In genomic region chr6:119480706-119481331, GRCm38 (mm10) we compare ENCODE assay signal across 8 mouse cellular contexts. TPM values are rescaled to one million over a fixed set of nuclear protein-coding genes. Genes with fewer than 3 reads are reported as not detected.
DNase-seq lines count a peak whose midpoint lies in the region; ATAC-seq lines count a peak whose summit lies in the region.

No protein-coding gene starts in this region.

- peak; percentile 22 for DNase-seq in urinary bladder, postnatal 14 days (ENCODE audit: low spot score)
- no peak for DNase-seq in urinary bladder, adult 18-20 months (ENCODE audit: low spot score in 2 of 2)
- DNase-seq in cerebellum, postnatal 10 days: peak; percentile 66 to 67
- no peak for DNase-seq in heart, embryonic 10.5 days (ENCODE audit: low spot score)
- DNase-seq in kidney, postnatal 25 days: peak; percentile 35 to 65
- DNase-seq in spleen, postnatal 10 days (ENCODE audit: low spot score in 2 of 2): peak; percentile 40 to 54
- DNase-seq in ovary, postnatal 10 days (ENCODE audit: low spot score): no peak

- ATAC-seq in megakaryocyte, adult 5-6 weeks (ENCODE audit: poor library complexity, severe bottlenecking): peak; percentile 20

- H3K27ac ChIP-seq in heart, embryonic 10.5 days: peak overlapping the region; percentile 100

- no peaks in the 10 kb centered on the region for H3K9me3 ChIP-seq in heart, embryonic 10.5 days

- peak overlapping the region; percentile 83 for H3K4me3 ChIP-seq in heart, embryonic 10.5 days

- no peaks in the 10 kb centered on the region for H3K27me3 ChIP-seq in heart, embryonic 10.5 days (ENCODE audit: insufficient read depth, poor library complexity, severe bottlenecking)

- H3K4me1 ChIP-seq in heart, embryonic 10.5 days: peaks cover 55% of the 10 kb centered on the region

- under 1% methylated on average over 33 of the region's 33 CpGs for WGBS in heart, embryonic 10.5 days

- H3K36me3 ChIP-seq in heart, embryonic 10.5 days: peaks cover 9% of the 10 kb centered on the region

RNA-seq across cellular contexts. Expression of gene Fbxl14, which starts 1.4 kb away (rescaled TPM):
- polyA plus RNA-seq in heart, embryonic 10.5 days (2016; fragmentation: Nextera tagmentation; extraction: Ambion mirVana): 2.4 and 3.9 TPM in 2 replicates
- total RNA-seq in megakaryocyte, adult 5-6 weeks (2015): 38.4 and 40.4 TPM in 2 replicates
- 40.1 and 42.2 TPM in 2 replicates for total RNA-seq in megakaryocyte, adult 5-6 weeks (2017)

Comparison
In these comparisons a context has a peak if more than half of its experiments do, and no peak if none do; other contexts are left out.
1. DNase-seq: peak in urinary bladder, postnatal 14 days (single experiment), cerebellum, postnatal 10 days (2 of 2), kidney, postnatal 25 days (2 of 2) and spleen, postnatal 10 days (2 of 2); none in urinary bladder, adult 18-20 months (0 of 2), heart, embryonic 10.5 days (single experiment) and ovary, postnatal 10 days (single experiment).